Mouse (Mus musculus): ENCODE data around the gene Trem3.

DNA sequence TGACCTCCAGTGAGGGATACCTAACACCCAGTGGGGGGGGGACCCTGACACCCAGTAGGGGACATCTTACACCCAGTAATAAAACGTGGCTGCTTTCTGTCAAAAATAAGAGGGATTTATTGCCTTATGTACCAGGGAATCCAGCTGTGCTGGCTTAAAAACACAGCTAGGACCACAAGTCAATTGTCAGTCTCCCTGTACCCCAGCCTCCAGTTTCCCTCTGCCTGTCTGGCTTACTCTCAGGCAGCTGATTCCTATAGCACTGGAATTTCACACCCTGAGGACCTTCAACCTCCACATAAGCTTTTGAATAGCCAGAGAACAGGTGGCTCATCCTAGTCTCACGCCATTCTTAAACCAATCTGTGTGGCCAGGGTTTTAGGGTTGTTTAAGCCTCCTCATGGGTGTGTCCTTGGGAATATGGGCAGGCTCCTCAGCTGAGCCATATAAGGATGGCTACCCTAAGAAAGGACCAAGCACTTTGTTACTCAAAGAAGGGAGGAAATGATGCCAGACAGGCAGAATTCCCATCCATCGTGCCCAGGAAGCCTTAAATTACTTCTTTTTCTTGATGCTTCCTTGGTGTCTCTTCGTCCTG, 11.7 kb upstream of the Trem3 start:
- TF ChIP-seq CTCF (IDR thresholded peaks at IDR 0.05; ENCODE audit: insufficient read depth, low read length) (no peak), POLR2A (IDR thresholded peaks at IDR 0.05; ENCODE audit: borderline replicate concordance, extremely low read depth, low read depth, low read length) (no peak)
